Mouse (Mus musculus) right cerebral cortex, postnatal 10 days (tissue): ENCODE data around the gene Cxadr.

ENCODE experiments used
- DNase-seq, 2 experiments: peaks; one replicate each; pipeline ENCODE4 v3.0.0; 2021; ENCODE audit warnings: low spot score in 2 of 2

Gene Cxadr

DNA sequence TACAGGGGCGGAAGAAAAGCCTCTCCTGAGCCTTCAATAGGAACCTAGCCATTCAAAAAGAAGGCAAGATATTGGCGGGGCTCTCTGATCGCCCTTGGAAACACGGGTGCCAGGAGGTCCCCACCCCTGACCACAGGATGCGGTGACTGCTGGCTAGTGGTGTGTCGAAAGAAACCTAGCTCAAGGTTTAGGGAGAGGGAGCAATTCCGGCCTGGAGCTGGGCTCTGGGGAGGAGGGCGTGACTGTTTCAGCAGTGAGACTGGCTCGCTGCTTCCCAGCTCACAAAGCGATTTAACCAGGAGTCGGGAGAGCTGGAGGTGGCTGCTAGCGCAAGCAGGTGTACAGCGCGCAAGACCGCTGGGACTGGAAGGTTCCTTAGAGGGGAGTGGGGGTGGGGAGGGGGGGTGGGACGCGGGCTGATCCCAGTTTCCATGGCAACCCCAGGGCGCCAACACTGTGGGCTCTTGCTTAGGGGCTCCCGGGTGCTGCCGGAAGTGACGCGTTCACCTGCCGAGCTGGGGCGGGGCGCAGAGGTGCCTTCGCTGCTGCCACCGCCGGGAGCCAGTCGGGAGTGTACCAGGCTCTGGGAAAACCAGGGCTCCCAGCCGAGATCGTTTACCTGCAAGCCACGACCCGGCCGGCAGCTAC lies at the start of gene Cxadr:
Cxadr (plus strand) TSS at position 307 of the 648 bp plus-strand sequence.
- peak; percentile 93 to 95 for DNase-seq

DNA sequence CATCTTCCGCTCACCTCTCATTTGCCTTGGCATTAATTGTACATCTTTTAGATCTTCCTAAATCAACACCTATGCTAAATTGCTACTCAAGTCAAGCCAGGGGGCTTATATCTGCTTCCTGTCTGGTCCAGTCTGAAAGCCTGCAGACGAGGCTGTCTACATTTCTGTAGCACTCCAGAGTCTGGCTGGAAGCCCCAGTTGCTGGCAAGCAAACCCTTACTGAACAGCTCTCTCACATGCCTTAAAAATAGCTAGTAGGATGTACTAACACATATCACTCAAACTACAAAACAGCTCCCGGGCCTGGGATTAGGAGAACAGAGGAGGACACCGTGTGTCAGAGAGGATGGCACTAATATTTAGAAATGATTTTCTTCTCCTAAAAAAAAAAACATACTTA lies 42.3 kb upstream of the Cxadr start:
- DNase-seq = peak; percentile 82 to 85

DNA sequence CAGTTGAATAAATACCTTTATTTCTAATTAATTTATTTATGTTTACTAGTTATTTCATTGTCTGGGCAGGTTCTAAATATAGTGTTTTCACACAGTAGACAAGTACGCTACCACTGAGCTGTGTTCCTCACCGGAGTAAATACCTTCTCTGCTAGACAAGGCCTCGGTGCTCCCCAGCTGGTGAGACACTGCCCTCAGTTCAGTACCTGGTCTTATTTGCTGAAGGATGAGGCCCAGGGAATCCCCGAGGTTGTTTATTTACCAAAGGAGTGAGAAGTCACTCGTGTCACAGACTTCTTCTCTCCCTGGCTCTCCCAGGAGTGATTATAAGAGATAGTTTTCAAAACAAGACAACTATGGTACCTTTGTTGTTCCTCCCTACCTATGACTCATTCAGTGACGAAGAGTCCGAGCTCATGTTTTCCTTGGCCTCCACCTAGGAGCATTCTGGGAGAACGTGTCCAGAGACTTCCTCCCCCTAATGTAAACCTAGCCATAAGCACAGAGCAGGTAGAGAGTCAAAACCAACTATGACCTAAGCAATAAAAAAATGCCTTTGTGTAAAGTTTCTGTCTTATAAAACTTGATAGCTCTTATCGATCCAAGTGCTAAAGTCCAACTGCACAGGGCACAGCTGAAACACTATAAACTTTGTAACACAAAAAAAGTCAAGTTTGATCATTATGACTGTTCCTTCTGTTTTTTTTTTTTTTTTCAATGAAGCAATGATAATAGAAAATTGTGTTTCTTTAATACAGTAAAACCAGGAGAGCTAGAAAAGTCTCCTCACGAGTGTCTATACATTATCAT lies 41.0 kb upstream of the Cxadr start:
- DNase-seq = no peak

- no peak for DNase-seq
Observed at GRCm38 (mm10) chr16:78261520-78261919, 39.8 kb upstream of the Cxadr start.

DNA sequence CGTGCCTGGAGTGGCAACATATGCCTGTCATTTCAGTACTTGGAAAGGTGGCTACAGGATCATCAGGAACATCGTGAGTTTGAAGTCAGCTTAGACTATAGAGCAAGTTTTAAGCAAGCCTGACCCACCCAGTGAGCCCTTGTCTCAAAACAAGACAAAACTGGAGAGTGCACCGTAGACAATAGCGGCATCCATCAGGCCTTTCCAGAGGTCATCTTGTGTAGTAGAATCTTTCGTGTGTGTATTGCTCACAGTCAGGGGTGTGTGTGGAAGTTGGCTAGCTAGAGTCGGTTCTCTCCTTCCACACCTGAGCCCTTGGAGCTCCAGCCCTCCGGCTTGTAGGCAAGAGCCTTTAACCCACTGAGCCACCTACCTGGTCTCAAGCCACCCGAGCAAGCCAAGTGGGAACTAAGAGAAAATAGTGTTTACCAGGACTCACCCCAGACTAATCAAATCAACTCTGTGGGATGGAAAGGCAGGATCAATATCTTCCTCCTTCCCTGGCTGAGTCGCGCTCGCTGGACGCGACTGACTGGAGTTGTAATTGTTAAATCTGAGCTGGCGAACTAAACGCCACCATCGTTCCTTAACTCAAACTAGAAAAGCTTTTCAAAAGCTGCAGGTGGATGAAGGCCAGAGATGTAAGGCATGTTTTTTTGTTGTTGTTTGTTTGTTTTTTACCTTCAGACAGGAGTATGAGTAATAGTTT lies 36.7 kb upstream of the Cxadr start:
- DNase-seq = no peak

DNA sequence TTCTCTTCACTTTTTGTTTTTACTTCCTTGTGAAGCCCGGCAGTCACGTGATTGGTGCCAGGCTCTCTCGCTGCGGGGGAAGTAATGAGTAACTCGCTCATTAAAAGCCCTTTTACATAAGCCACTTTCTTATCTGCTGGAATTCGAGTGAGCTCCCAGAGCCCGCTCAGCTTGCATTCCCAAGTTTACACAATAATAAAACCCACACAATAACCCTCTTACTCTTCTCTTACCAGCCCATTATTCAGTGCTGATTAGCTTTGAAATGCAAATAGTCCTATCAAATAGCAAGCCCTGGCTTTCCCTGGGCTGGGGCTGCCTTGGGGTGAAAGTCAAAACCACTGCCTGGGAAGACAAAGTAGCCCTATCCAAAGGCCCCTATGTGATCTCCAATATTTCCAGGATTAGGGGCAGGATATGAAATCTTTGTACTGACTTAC lies 36.1 kb upstream of the Cxadr start:
- peak; percentile 45 to 49 for DNase-seq

DNA sequence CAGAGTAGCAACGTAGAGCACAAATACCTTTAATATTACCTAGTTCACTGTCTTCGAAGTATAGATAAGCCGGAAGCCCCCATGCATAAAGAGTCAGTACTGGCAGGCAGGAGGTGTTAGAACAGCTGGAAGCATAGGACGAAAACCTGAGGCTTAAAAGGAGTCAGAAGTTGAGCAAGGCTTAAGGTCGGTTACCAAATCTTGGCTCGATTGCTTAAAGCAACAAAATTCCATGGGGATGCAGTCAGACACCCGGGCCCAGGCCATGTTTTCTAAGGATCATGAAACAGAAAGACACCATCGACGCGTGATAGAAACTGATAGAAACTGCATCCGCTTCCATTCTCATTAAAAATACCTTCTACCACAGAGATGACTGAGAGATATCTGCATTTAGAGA lies 35.5 kb upstream of the Cxadr start:
- DNase-seq = no peak

DNA sequence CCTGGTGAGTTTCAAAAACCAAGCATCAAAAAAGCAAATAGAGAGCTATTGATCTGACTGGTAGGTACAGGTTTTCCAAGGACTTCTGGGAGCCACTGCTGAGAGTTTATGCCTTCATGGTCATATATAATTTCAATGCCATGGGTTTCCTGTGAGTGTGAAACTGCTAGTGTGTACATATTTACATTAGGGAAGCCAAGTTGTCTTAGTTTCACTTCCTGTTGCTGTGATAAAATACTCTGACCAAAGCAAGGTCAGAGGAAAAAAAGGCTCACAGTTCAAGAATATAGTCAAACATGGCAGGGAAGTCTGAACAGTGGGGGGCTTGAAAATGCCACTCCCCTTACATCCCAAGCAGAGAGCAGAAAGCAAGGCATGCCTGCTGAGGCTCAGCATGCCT lies 33.8 kb upstream of the Cxadr start:
- no peak for DNase-seq

GRCm38 (mm10) chr16:78268167-78268566 lies 33.1 kb upstream of the Cxadr start:
- no peak for DNase-seq

DNA sequence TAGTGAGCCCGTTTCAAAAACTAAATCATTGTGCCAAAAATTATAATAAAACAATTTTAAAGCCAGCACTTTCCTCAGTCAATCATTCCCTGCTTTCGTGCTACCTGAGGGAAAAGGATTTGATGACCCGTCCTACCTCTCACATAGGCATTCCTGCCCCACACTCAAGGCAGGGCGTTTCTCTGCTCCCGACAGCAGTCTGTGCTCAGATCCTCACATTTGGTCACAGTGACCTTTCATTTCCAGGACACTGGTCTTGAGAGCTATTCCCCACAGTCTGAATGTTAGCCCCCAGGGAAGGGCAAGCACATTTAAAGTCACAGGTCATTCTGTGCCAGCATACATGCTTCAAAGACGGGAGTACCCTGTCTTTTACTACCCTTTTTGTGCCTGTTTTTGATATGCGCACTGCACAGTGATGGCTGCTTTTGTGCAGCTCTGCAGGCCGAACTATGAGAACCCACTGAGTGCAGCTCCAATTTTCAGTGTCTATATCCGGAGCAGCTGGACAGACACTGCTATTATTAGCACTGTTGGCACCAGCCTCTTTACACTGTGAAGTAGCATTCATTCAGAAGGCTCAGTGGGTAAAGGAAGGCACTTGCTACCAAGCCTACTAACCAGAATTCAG lies 26.3 kb upstream of the Cxadr start:
- peak; percentile 37 to 68 for DNase-seq

DNA sequence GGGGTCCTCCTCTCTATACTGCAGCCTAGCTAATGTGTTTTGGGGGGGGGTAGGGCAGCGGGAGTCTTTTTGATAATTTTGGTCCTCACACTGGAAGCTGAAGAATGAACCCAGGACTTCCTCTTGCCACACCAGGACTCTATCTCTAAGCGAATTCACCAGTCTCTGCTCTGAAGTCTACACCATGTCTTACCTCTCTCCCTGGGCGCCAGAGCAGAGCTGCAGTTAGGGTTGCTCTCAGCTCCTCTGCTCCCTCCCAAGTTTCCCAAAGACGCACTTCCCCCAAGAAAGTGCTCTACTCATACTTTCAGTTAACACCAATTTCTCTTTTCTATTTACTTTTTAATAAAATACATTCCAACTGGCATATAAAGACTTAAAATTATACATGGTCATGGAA lies 23.7 kb upstream of the Cxadr start:
- no peak for DNase-seq

DNA sequence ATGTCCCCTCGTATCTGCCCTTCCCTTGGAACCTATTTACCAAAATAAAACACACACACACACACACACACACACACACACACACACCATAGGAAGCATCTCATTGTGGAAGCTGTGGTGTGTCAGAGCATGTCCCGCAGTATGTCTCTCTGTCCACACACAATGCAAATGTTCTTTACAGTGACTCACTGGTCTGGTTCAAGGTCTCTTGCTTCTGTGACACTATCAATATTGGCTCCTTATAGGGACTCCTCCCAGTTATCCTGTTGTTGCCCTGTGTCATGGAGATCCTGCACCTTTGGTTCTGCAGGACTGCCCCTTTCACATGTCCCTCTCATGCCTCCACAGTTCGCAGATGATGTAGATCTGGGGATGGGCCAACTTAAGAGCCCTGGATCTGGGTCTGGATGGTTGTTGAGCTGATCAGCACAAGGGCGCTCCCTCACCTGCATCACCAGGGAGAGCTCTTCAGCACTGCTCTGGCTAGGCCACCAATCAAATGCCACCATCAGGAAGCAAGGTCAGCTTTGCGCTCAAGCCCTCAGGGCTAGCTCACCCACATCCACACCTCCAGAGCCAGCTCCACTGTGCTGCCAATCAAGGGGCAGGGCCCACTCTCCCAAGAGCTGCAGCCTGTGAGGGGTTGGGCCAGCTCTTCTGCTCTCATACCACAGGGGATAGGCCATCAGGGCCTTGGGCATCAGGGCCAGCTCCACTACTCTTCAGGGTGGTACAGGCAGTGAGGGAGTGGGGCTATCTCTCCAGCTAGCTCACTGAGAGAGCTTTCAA lies 21.0 kb upstream of the Cxadr start:
- no peak for DNase-seq

- no peak for DNase-seq
Observed at GRCm38 (mm10) chr16:78283231-78283630, 18.1 kb upstream of the Cxadr start.

- no peak for DNase-seq
Observed at GRCm38 (mm10) chr16:78294051-78294450, 7.2 kb upstream of the Cxadr start.

GRCm38 (mm10) chr16:78294606-78295275 lies 6.5 kb upstream of the Cxadr start:
- no peak for DNase-seq

DNA sequence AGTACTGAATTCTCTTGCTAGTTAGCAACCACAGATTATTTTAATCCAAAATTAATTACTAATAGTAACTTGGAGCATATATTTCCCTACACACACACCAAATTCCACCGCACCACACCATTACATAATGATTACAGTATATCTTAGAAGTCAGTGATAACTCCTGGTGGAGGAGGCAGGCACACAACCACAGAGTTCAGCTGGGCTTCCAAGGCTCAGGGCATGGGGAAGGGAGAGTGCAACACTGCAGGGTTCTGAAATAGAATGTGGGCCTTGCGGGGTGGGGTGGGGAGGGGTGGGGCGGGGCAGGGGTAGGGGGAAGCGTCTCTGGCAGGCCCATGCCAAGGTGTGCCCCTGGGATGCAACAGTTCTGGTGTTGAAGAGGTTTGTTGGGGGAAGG lies 5.7 kb upstream of the Cxadr start:
- no peak for DNase-seq

- DNase-seq = no peak
Observed at GRCm38 (mm10) chr16:78296114-78296513, 5.2 kb upstream of the Cxadr start.

DNA sequence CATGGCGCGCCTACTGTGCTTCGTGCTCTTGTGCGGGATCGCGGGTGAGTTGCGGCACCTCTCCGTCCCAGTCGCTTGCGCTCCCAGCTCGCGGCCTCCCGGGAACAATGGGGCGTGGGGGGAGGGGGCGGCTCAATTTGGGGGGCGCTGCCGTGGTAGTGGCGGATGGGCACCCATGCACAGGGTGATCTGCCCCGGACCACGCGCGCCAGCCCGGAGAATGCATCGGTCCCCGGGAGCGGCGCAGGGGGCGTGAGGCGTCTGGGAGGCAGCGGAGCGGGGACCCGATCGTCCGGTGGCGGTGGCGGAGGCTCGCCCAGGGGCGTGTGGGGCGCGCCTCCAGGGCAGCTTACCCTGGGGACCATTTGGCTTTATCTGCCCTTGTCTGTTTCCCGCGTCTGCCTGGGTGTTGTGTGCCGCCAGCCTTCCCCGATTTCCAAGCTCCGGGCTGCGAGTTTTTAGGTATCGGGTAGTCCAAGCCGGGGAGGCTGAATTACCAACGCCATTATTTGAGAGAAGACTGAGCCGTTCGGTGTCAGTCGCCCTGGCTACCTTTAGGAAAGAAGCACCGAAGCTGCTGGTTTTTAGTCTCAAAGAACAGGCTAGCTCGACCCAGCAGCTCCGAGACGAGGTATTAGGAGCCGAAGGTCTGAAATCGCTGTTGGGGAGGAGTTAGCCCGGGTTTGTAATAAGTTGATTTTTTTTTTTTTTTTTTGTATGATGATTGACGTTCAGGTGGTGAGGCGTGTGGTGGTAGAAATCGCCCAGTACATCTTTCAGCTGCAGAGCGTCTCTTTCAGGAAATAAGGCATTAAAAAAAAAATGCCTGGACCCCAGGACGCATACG lies 765 bp downstream of the Cxadr start:
- peak in 1 of 2 experiments; percentile 58 for DNase-seq

DNA sequence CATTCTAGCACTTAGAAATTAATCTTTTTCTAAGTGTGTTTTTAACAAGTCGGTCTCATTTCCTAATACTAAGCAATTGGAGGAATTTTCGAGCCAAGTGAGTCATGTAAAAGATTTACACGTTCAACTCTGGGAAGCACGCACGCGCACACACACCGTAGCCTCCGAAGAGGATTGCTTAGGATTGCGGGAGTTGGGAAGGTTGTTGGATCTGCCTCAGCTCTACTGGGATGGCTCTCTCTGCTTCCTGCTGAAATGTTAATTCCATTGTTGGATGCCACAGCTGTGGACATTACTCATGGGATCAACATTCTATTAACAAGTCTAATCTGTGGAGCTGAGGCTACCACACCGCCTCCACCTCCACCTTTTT lies 1.4 kb downstream of the Cxadr start:
- DNase-seq = peak; percentile 60 to 65

- DNase-seq = no peak
Observed at GRCm38 (mm10) chr16:78305606-78306100, 4.4 kb downstream of the Cxadr start.
